Mouse (Mus musculus): ENCODE measurements around the gene Ovol1.
A peak's percentile ranks its signal among the peaks of the same experiment; 100 is the strongest.

The Ovol1 gene

DNA sequence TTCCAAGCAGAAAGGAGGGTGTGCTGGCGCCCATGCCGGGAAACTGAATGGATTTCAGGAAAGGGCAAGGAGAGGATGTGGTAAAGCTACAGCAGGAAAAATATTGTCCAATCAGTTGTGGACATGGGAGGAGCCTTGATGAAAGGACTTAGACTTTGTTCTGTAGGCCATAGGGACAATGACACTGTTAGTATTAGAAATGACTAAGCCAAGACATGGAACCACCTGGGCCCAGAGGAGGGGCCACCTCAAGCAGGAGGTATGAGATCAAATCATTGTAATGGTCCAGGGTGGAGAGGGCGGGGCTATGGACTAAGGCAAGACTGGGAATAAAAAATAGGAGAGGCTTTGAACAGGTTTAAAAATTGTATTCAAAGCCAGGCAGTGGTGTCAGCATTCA lies 41.7 kb downstream of the Ovol1 start:
- DNase-seq (ENCODE audit: low read depth, low spot score): no peak

DNA sequence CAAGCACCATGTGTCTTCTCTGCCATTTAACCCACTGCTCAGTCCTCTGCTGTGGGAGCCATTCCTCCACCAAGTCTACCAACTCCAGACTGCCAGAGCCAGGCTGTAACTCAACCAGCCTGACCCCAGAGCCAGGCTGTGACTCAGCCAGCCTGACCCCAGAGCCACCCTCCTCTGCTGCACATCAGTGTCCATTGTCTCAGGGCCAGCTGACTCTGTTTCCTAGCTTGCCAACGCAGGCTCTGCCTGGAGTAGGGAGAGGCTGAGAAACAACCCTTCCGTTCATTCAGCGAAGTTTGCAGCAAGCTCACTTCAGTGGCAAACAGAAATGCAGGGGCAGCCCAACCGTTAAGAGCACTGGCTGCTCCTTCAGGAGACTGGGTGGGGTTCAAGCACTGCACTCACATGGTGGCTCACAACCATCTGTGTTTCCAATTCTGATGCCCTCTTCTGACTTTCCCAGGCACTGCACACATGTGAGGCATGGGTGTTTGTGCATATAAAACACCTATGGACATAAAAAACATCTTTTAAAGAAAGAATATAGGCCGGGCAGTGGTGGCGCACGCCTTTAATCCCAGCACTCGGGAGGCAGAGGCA lies 43.4 kb downstream of the Ovol1 start:
- no peak for DNase-seq (ENCODE audit: low read depth, low spot score)

DNA sequence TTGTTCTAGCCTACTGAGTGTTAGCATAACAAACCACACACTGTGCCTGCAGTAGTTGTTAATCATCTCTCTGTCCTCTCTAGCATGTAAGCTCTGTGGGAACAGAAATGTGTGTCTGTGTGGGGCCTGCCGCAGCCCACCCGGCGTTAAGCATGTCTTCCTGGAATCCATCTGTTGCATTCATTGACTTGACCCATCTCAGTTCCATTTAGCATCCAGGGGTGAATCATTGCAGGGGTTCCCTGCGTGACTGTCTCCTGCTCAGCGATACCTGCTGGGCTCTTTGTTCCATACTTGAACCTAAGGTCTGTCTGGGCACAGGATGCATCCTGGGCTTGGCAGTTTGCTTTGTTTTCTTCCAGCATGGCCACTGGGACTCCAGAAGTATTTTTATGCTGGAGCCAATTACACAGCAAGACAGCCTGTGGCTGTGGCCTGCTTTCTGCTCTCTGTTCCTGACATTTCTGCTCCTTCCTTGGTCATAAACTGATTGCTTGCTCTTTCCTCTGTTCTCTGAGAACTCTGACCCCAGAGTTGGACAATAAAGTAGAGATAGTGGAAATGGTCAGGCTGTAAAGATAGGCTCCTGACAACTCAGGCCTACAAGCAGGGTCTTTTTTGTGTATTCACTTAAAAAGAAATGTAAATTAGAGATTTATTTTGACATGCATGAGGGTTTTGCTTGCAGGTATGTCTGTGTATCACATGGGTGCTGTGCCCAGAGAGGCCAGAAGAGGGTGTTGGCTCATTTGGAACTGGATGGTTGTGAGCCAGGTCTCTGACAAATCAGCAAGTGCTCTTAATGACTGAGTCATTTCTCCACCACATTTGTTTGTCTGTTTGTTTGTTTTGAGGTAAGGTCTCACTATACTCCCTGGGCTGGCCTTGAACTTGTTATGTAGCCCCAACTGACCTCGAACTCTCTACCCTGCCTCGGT lies 44.3 kb downstream of the Ovol1 start:
- DNase-seq (ENCODE audit: low read depth, low spot score): no peak

DNA sequence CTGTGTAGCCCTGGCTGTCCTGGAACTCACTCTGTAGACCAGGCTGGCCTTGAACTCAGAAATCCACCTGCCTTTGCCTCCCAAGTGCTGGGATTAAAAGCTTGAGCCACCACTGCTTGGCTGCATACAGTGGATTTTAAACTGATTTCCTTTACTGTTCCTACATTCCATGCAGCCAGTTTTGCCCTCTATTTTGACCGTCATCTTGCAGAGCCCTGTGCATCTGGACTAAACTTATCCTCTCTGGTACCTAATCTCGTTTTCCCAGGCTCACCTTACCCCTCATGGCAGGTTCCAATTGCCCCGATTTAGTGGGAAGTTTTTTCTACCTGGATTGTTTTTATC lies 47.5 kb downstream of the Ovol1 start:
- no peak for DNase-seq (ENCODE audit: low read depth, low spot score)

DNA sequence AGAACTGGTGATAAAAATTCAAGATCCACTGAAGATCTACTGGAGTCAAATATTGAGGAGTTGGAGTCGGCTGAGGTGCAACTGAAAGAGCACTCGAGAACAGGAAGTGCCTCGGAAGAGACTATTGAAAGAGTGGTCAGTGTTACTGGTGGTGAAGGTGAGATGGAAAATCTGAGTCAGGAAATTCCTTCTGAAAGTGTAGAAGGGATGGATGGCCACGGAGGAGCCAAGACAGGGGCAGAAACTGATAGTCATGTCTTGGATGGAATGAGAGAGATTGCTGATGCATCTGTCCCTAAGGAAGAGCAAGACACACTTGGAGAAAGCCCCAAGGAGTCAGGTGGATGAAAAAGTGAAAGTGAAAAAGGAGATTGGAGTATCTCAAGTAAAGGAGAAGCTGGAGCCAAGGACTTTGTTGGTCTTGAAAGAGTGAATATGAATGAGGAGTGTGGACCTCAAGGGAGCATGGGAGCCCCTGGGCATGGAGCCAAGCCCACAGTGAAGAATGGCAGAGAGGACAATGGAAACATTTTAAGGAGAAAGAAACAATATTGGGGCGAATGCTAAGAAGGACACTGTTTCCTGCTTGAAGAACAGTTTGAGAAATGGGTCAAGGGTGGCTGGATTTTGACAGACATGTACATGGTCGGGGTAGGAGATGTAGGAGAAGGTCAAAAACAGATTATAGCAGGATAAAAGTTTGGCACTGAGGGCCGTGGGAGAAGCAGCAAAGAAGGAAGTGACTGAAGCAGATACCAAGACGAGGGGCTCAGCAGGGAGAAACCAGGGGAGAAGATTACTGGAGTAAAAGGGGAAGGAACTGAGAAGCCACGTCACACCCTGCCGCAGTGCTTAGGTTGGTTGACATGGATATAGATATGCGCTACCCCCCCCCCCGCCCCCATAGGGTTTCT lies 48.1 kb downstream of the Ovol1 start:
- DNase-seq (ENCODE audit: low read depth, low spot score): no peak

DNA sequence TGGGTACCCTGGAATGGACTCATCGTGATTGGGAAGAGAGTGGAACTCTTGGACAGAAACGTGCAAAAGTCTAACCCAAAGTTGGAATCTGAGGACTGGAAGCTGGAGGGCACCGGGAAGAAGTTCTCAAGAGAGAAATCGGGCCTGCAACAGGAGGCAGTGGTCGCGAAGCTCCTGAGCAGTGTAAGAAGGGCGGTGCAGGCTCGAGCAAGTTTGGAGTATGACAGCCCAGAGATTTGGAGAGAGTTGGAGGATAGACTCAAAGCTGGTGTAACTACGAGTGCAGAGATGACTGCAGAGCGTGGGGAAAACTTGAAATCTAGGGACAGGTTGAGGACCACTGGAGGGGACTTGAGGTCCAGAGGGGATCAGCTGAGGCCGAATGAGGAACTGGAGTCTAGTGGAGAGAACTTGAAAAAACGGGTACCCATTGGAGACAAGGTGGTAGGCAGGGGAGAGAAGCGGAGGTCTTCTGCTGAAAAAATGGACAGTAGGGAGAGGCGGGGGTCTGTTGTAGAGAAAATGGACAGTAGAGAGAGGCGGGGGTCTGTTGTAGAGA lies 49.3 kb downstream of the Ovol1 start:
- no peak for DNase-seq (ENCODE audit: low read depth, low spot score)

DNA sequence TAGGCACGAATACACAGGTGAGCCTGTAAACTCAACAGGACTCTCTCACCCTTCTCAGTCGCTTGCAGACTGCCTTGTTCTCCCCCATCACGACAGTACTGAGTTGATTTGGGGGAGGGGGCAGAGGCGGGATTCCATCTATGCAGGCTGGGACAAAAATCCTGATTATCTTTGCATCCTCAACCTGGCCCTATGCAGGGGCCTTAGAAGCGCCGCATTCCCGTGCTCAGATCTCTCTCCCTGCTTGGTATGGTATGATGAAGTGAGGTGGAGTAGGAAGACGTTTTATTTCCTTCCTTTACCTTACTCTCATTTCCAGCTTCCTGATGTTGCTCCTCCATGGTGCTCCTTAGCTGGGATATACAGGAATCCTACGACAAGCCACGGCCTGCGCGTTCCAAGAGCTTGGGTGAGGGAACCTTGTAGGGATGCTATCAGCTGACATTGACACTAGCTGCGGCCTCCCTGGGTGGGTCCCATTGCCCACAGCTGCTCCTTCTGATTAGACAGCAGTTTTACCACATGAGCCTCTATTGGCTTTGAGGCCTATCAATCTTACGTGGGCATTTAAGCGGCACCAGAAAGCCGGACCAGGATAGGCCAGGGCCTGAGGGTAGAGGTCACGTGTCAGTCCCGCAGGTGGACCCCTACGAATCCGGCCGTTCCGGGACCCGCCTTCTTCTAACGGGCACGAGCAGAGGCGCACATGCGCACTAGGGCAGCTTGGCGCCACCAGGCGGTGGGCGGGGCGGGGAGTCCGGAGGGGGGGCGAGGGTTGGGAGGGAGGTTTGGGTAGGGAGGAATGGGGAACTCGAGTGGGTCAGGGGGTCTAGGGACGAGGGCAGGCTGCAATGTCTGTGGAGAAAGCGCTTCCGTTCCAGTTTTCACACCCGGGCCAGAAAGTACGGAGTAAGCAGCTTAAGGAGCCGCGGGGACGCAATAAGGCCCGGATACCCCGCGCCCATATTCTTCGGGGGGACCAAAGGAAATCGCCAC lies 50.1 kb downstream of the Ovol1 start, which contains the start of gene Snx32:
Gene Snx32, minus strand, starts transcription at position 508 of the 996 bp plus-strand sequence.
- peak; percentile 97 for DNase-seq (ENCODE audit: low read depth, low spot score)

DNA sequence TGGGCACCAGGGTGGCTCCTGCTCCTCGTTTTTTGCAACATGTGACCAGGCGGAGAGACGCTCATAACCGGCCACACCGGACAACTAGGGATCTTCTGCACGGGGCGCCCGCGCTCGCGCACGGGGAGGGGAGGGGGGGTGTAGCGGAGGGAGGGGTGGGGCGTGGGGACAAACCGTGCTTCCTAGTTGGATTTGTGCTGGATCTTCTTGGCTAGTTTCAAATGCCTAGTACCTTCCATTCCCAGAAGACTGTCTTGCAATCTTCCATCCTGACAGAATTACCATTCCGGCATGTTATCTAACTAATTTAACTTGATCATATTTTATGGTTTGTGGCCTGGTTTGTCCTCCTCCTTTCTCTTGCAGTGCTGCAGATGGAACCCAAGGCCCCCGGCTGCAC lies 56.8 kb downstream of the Ovol1 start, which contains the start of gene 1700020D05Rik:
Gene 1700020D05Rik, minus strand, starts transcription at position 101 of the 400 bp plus-strand sequence.
- DNase-seq (ENCODE audit: low read depth, low spot score): no peak

DNA sequence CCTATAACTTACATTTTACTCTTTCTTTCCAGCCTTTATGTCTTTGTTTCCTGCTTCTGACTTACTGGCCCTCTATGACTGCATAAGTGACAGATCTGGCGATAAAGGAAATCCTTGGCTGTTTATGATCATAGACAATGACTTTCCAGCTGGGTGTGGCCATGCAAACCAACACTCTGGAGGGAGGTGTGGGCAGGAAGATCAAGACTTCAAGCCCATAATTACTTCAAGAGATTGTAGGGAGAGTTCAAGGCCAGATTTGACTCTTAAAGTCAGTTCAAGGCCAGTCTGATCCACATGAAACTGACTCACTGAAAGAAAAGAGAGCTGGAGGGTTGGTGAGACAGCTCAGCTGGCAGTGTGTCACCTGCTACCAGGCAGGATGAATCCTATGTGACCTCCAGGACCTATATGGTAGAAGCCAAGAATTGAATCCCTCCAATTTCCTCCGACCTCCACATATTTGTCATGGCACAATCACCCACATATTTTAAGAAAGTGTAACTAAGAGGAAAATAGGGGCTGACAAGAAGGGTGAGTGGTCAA lies 60.0 kb downstream of the Ovol1 start:
- DNase-seq (ENCODE audit: low read depth, low spot score): no peak

Measured in forelimb bud, embryonic 11.5 days (tissue).